Mouse (Mus musculus): Measurements from ENCODE around the gene Gm11214.

- no peak for TF ChIP-seq CTCF (IDR thresholded peaks at IDR 0.05; ENCODE audit: low read depth)
- no peak for TF ChIP-seq EP300 (IDR thresholded peaks at IDR 0.05; ENCODE audit: low read depth)
Measured at GRCm38 (mm10) chr4:63627111-63627510, 36.1 kb downstream of the Gm11214 start.
